Mouse (Mus musculus): Measurements from ENCODE around the gene Ran. TPM values are rescaled to one million over a fixed set of nuclear protein-coding genes. Genes with fewer than 3 reads are reported as not detected.

Gene Ran
- polyA plus RNA-seq, 1 experiment from 2014 or later: 326 TPM

GRCm38 (mm10) chr5:128985946-128986345 lies 33.9 kb upstream of the Ran start:
- Histone ChIP-seq H3K36me3 (ENCODE audit: control insufficient read depth, insufficient read depth, low read length) (peaks cover 2% of the 10 kb centered on the region; the same call in 1 of the 2 replicates), H3K4me3 (ENCODE audit: low read length) (no peak overlapping the region), H3K4me1 (ENCODE audit: control insufficient read depth, insufficient read depth, low read depth, low read length) (no peaks in the 10 kb centered on the region), H3K4me2 (ENCODE audit: low read length) (no peak overlapping the region), H3K9me3 (ENCODE audit: control insufficient read depth, low read length) (no peaks in the 10 kb centered on the region), H3K9ac (ENCODE audit: low read depth, low read length) (no peak overlapping the region), H3K27ac (ENCODE audit: low read depth, low read length) (no peak overlapping the region), H3K27me3 (replicated peaks; ENCODE audit: control insufficient read depth, insufficient read depth, low read length) (no peaks in the 10 kb centered on the region)
- no peak for ATAC-seq
- WGBS: 86% methylated on average over 13 of the region's 13 CpGs

GRCm38 (mm10) chr5:128987141-128987954 lies 32.5 kb upstream of the Ran start:
- Histone ChIP-seq H3K9ac (ENCODE audit: low read depth, low read length) (no peak overlapping the region), H3K27ac (ENCODE audit: low read depth, low read length) (no peak overlapping the region), H3K4me3 (ENCODE audit: low read length) (no peak overlapping the region), H3K4me2 (ENCODE audit: low read length) (no peak overlapping the region), H3K9me3 (ENCODE audit: control insufficient read depth, low read length) (no peaks in the 10 kb centered on the region), H3K36me3 (ENCODE audit: control insufficient read depth, insufficient read depth, low read length) (peaks cover 11% of the 10 kb centered on the region), H3K27me3 (replicated peaks; ENCODE audit: control insufficient read depth, insufficient read depth, low read length) (no peaks in the 10 kb centered on the region), H3K4me1 (ENCODE audit: control insufficient read depth, insufficient read depth, low read depth, low read length) (no peaks in the 10 kb centered on the region)
- no peak for ATAC-seq
- 60% methylated on average over 19 of the region's 19 CpGs for WGBS

GRCm38 (mm10) chr5:129000706-129001468 lies 19.0 kb upstream of the Ran start:
- no peak overlapping the region for H3K27ac ChIP-seq (ENCODE audit: low read depth, low read length)
- 57% methylated on average over 8 of the region's 8 CpGs for WGBS
- no peak overlapping the region for H3K4me3 ChIP-seq (ENCODE audit: low read length)

GRCm38 (mm10) chr5:129002571-129003011 lies 17.3 kb upstream of the Ran start:
- no peaks in the 10 kb centered on the region for H3K9me3 ChIP-seq (ENCODE audit: control insufficient read depth, low read length)
- H3K27ac ChIP-seq (ENCODE audit: low read depth, low read length): no peak overlapping the region
- H3K9ac ChIP-seq (ENCODE audit: low read depth, low read length): no peak overlapping the region
- H3K27me3 ChIP-seq (replicated peaks; ENCODE audit: control insufficient read depth, insufficient read depth, low read length): no peaks in the 10 kb centered on the region
- WGBS: 63% methylated on average over 14 of the region's 14 CpGs
- H3K4me1 ChIP-seq (ENCODE audit: control insufficient read depth, insufficient read depth, low read depth, low read length): peaks cover 12% of the 10 kb centered on the region
- ATAC-seq: no peak
- H3K4me3 ChIP-seq (ENCODE audit: low read length): no peak overlapping the region
- no peaks in the 10 kb centered on the region; the same call in 1 of the 2 replicates for H3K36me3 ChIP-seq (ENCODE audit: control insufficient read depth, insufficient read depth, low read length)
- H3K4me2 ChIP-seq (ENCODE audit: low read length): no peak overlapping the region

More at GRCm38 (mm10) chr5:129000706-129001468, 19.0 kb upstream of the Ran start:
- Histone ChIP-seq H3K9me3 (ENCODE audit: control insufficient read depth, low read length) (no peaks in the 10 kb centered on the region), H3K9ac (ENCODE audit: low read depth, low read length) (no peak overlapping the region), H3K36me3 (ENCODE audit: control insufficient read depth, insufficient read depth, low read length) (no peaks in the 10 kb centered on the region; the same call in 1 of the 2 replicates), H3K4me1 (ENCODE audit: control insufficient read depth, insufficient read depth, low read depth, low read length) (no peaks in the 10 kb centered on the region), H3K27me3 (replicated peaks; ENCODE audit: control insufficient read depth, insufficient read depth, low read length) (no peaks in the 10 kb centered on the region), H3K4me2 (ENCODE audit: low read length) (no peak overlapping the region)
- no peak for ATAC-seq

- Histone ChIP-seq H3K27ac (ENCODE audit: low read depth, low read length) (no peak overlapping the region), H3K27me3 (replicated peaks; ENCODE audit: control insufficient read depth, insufficient read depth, low read length) (no peaks in the 10 kb centered on the region), H3K9ac (ENCODE audit: low read depth, low read length) (no peak overlapping the region), H3K4me2 (ENCODE audit: low read length) (no peak overlapping the region), H3K9me3 (ENCODE audit: control insufficient read depth, low read length) (no peaks in the 10 kb centered on the region), H3K4me3 (ENCODE audit: low read length) (no peak overlapping the region), H3K4me1 (ENCODE audit: control insufficient read depth, insufficient read depth, low read depth, low read length) (peaks cover 15% of the 10 kb centered on the region), H3K36me3 (ENCODE audit: control insufficient read depth, insufficient read depth, low read length) (no peaks in the 10 kb centered on the region; the same call in 1 of the 2 replicates)
- ATAC-seq: no peak
- 62% methylated on average over 3 of the region's 3 CpGs for WGBS
Observed at GRCm38 (mm10) chr5:129005416-129005815, 14.5 kb upstream of the Ran start.

- Histone ChIP-seq H3K4me2 (ENCODE audit: low read length) (peak overlapping the region; percentile 22; the same call in 1 of the 2 replicates), H3K27ac (ENCODE audit: low read depth, low read length) (no peak overlapping the region), H3K4me3 (ENCODE audit: low read length) (no peak overlapping the region), H3K4me1 (ENCODE audit: control insufficient read depth, insufficient read depth, low read depth, low read length) (peaks cover 15% of the 10 kb centered on the region), H3K36me3 (ENCODE audit: control insufficient read depth, insufficient read depth, low read length) (no peaks in the 10 kb centered on the region; the same call in 1 of the 2 replicates), H3K9me3 (ENCODE audit: control insufficient read depth, low read length) (no peaks in the 10 kb centered on the region), H3K9ac (ENCODE audit: low read depth, low read length) (no peak overlapping the region), H3K27me3 (replicated peaks; ENCODE audit: control insufficient read depth, insufficient read depth, low read length) (no peaks in the 10 kb centered on the region)
- WGBS: 76% methylated on average over 18 of the region's 18 CpGs
- no peak for ATAC-seq
Observed at GRCm38 (mm10) chr5:129006031-129006788, 13.7 kb upstream of the Ran start.

- Histone ChIP-seq H3K9ac (ENCODE audit: low read depth, low read length) (peak overlapping the region; percentile 82), H3K36me3 (ENCODE audit: control insufficient read depth, insufficient read depth, low read length) (no peaks in the 10 kb centered on the region; the same call in 1 of the 2 replicates), H3K27me3 (replicated peaks; ENCODE audit: control insufficient read depth, insufficient read depth, low read length) (no peaks in the 10 kb centered on the region), H3K4me1 (ENCODE audit: control insufficient read depth, insufficient read depth, low read depth, low read length) (peaks cover 15% of the 10 kb centered on the region), H3K27ac (ENCODE audit: low read depth, low read length) (no peak overlapping the region; the same call in 1 of the 2 replicates), H3K4me3 (ENCODE audit: low read length) (peak overlapping the region; percentile 68), H3K4me2 (ENCODE audit: low read length) (peak overlapping the region; percentile 87), H3K9me3 (ENCODE audit: control insufficient read depth, low read length) (no peaks in the 10 kb centered on the region)
- ATAC-seq: no peak
- WGBS: 53% methylated on average over 14 of the region's 14 CpGs
Observed at GRCm38 (mm10) chr5:129007105-129007957, 12.5 kb upstream of the Ran start.

GRCm38 (mm10) chr5:129008008-129008407 lies 11.9 kb upstream of the Ran start:
- H3K9ac ChIP-seq (ENCODE audit: low read depth, low read length): peak overlapping the region; percentile 82
- peak overlapping the region; percentile 64 for H3K27ac ChIP-seq (ENCODE audit: low read depth, low read length)
- H3K36me3 ChIP-seq (ENCODE audit: control insufficient read depth, insufficient read depth, low read length): no peaks in the 10 kb centered on the region; the same call in 1 of the 2 replicates
- WGBS: under 1% methylated on average over 18 of the region's 18 CpGs
- H3K27me3 ChIP-seq (replicated peaks; ENCODE audit: control insufficient read depth, insufficient read depth, low read length): no peaks in the 10 kb centered on the region
- peaks cover 15% of the 10 kb centered on the region for H3K4me1 ChIP-seq (ENCODE audit: control insufficient read depth, insufficient read depth, low read depth, low read length)
- H3K9me3 ChIP-seq (ENCODE audit: control insufficient read depth, low read length): no peaks in the 10 kb centered on the region
- H3K4me3 ChIP-seq (ENCODE audit: low read length): peak overlapping the region; percentile 68
- ATAC-seq: peak; percentile 62
- H3K4me2 ChIP-seq (ENCODE audit: low read length): peak overlapping the region; percentile 87

All from hindbrain, embryonic 16.5 days (tissue).